Mouse (Mus musculus) CH12.LX (cell line): ENCODE measurements around the gene Psmg3. TPM values are rescaled to one million over a fixed set of nuclear protein-coding genes. Genes with fewer than 3 reads are reported as not detected.

Experiments
- DNase-seq: peaks from one replicate; pipeline ENCODE4 v3.0.0-alpha.2; 2013; ENCODE audit errors: extremely low read depth
- H3K27ac ChIP-seq: 2 replicates; pipeline ENCODE4 v1.5.1; 2012; ENCODE audit warnings: low read depth, mild to moderate bottlenecking, control low read depth, moderate library complexity; ENCODE audit not compliant: insufficient read depth
- H3K27me3 ChIP-seq: replicated peaks from 2 replicates; pipeline ENCODE3; 2012; ENCODE audit warnings: inconsistent platforms
- H3K36me3 ChIP-seq, 2 experiments: replicated peaks in 1 of 2; 2 replicates each; pipeline versions ENCODE3 to v1.6.1; 2012; ENCODE audit warnings: inconsistent platforms in 1 of 2, low read length in 1 of 2, mild to moderate bottlenecking in 1 of 2, mixed read lengths in 1 of 2, moderate library complexity in 1 of 2; ENCODE audit not compliant: control insufficient read depth in 1 of 2, insufficient read depth in 1 of 2
- H3K4me1 ChIP-seq, 2 experiments: 2 replicates each; pipeline ENCODE4 v1.6.1; 2012; ENCODE audit warnings: inconsistent platforms in 1 of 2, moderate library complexity in 1 of 2; ENCODE audit not compliant: insufficient read depth in 2 of 2, control insufficient read depth in 1 of 2
- H3K4me2 ChIP-seq: 2 replicates; pipeline ENCODE4 v1.6.1; 2012; ENCODE audit warnings: low read depth, mild to moderate bottlenecking, control low read depth; ENCODE audit not compliant: poor library complexity, insufficient read depth, severe bottlenecking
- H3K4me3 ChIP-seq, 3 experiments: fragments of 150-350 bp in 1 of 3; sonication (generic) in 1 of 3; replicated peaks in 1 of 3; 2 replicates each; pipeline versions ENCODE3 to v1.5.1; 2011 to 2012; ENCODE audit warnings: low read depth in 2 of 3, low read length in 2 of 3, mild to moderate bottlenecking in 2 of 3, moderate library complexity in 2 of 3, control low read depth in 1 of 3, improper control_type of control experiment in 1 of 3, inconsistent platforms in 1 of 3, mixed read lengths in 1 of 3; ENCODE audit not compliant: poor library complexity in 1 of 3
- H3K79me2 ChIP-seq: replicated peaks from 2 replicates; pipeline ENCODE4 v1.6.1; 2012; ENCODE audit warnings: mild to moderate bottlenecking, moderate library complexity; ENCODE audit not compliant: control insufficient read depth, poor library complexity, insufficient read depth, severe bottlenecking; ENCODE audit errors: extremely low read depth
- H3K9ac ChIP-seq: 2 replicates; pipeline ENCODE4 v1.6.1; 2012; ENCODE audit warnings: low read depth, mild to moderate bottlenecking, control low read depth, moderate library complexity; ENCODE audit not compliant: insufficient read depth
- H3K9me3 ChIP-seq: replicated peaks from 2 replicates; pipeline ENCODE3; 2012; ENCODE audit warnings: low read length, inconsistent platforms, mixed read lengths
- BHLHE40 ChIP-seq: IDR thresholded peaks from 2 replicates; pipeline ENCODE4 v1.6.1; 2011; ENCODE audit warnings: mild to moderate bottlenecking, low read depth, low read length, improper control_type of control experiment
- CHD1 ChIP-seq: IDR thresholded peaks from 2 replicates; pipeline ENCODE4 v1.6.1; 2012; ENCODE audit warnings: low read depth, low read length, improper control_type of control experiment, inconsistent platforms
- CHD2 ChIP-seq: IDR thresholded peaks from 2 replicates; pipeline ENCODE4 v1.6.1; 2011; ENCODE audit warnings: low read length, improper control_type of control experiment
- CTCF ChIP-seq, 2 experiments: IDR thresholded peaks in 1 of 2; conservative IDR thresholded peaks in 1 of 2; 2 replicates each; pipeline ENCODE4 v1.5.1; 2011 to 2012; ENCODE audit warnings: low read depth in 2 of 2, low read length in 2 of 2, improper control_type of control experiment in 1 of 2, inconsistent platforms in 1 of 2, mild to moderate bottlenecking in 1 of 2, moderate library complexity in 1 of 2
- ELF1 ChIP-seq: IDR thresholded peaks from 2 replicates; pipeline ENCODE4 v1.6.1; 2014; ENCODE audit warnings: low read depth, mild to moderate bottlenecking, inconsistent platforms, low read length, improper control_type of control experiment
- EP300 ChIP-seq: IDR thresholded peaks from 2 replicates; pipeline ENCODE4 v1.6.1; 2011; ENCODE audit warnings: low read length, improper control_type of control experiment
- ETS1 ChIP-seq: conservative IDR thresholded peaks from 2 replicates; pipeline ENCODE4 v1.6.1; 2012; ENCODE audit warnings: low read depth, mild to moderate bottlenecking, inconsistent platforms, low read length, improper control_type of control experiment, moderate library complexity
- HCFC1 ChIP-seq: IDR thresholded peaks from 2 replicates; pipeline ENCODE4 v1.6.1; 2012; ENCODE audit warnings: low read depth, mild to moderate bottlenecking, inconsistent platforms, low read length, improper control_type of control experiment
- IRF4 ChIP-seq: IDR thresholded peaks from 2 replicates; pipeline ENCODE4 v1.6.1; 2014; ENCODE audit warnings: low read depth, mild to moderate bottlenecking, inconsistent platforms, low read length, improper control_type of control experiment
- JUN ChIP-seq: IDR thresholded peaks from 2 replicates; pipeline ENCODE4 v1.6.1; 2011; ENCODE audit warnings: low read depth, mild to moderate bottlenecking, low read length, improper control_type of control experiment, moderate library complexity; ENCODE audit not compliant: insufficient read depth
- JUND ChIP-seq: conservative IDR thresholded peaks from 2 replicates; pipeline ENCODE4 v1.6.1; 2011; ENCODE audit warnings: low read depth, low read length, improper control_type of control experiment
- KAT2A ChIP-seq: IDR thresholded peaks from 2 replicates; pipeline ENCODE4 v1.6.1; 2012; ENCODE audit warnings: low read length, improper control_type of control experiment, inconsistent platforms; ENCODE audit not compliant: insufficient replicate concordance
- MAZ ChIP-seq: IDR thresholded peaks from 2 replicates; pipeline ENCODE4 v1.6.1; 2012; ENCODE audit warnings: low read depth, mild to moderate bottlenecking, inconsistent platforms, low read length, improper control_type of control experiment, moderate library complexity
- MXI1 ChIP-seq: IDR thresholded peaks from 2 replicates; pipeline ENCODE4 v1.6.1; 2011; ENCODE audit warnings: mild to moderate bottlenecking, low read depth, low read length, improper control_type of control experiment
- PAX5 ChIP-seq: IDR thresholded peaks from 2 replicates; pipeline ENCODE4 v1.6.1; 2012; ENCODE audit warnings: low read length, inconsistent platforms, mixed read lengths
- POLR2A ChIP-seq: IDR thresholded peaks from 2 replicates; pipeline ENCODE4 v1.6.1; 2011; ENCODE audit warnings: low read depth, mild to moderate bottlenecking, improper control_type of control experiment, low read length
- POLR2AphosphoS2 ChIP-seq: IDR thresholded peaks from 2 replicates; pipeline ENCODE4 v1.6.1; 2011; ENCODE audit warnings: low read depth, low read length, improper control_type of control experiment
- SIN3A ChIP-seq: IDR thresholded peaks from 2 replicates; pipeline ENCODE4 v1.6.1; 2012; ENCODE audit warnings: low read length, improper control_type of control experiment, inconsistent platforms
- TBP ChIP-seq: conservative IDR thresholded peaks from 2 replicates; pipeline ENCODE4 v1.6.1; 2011; ENCODE audit warnings: low read depth, low read length, improper control_type of control experiment
- ZKSCAN1 ChIP-seq: IDR thresholded peaks from 2 replicates; pipeline ENCODE4 v1.6.1; 2012; ENCODE audit warnings: low read depth, inconsistent platforms, low read length, improper control_type of control experiment, borderline replicate concordance
- dilution Hi-C: fragments of 300-500 bp; cut with MboI; formaldehyde crosslinking; loops from 2 replicates; pipeline ENCODE4 v1.14.3; 2020; ENCODE audit warnings: low sequenced_read_pairs; ENCODE audit not compliant: extremely low pct_unique_long_range_greater_than_20kb, extremely low pct_ligation_motif_present
- in situ Hi-C: fragments of 300-500 bp; cut with MboI; formaldehyde crosslinking; loops from 3 replicates; pipeline ENCODE4 v1.14.3; 2019; ENCODE audit warnings: low sequenced_read_pairs, low pct_ligation_motif_present, low pct_unique_long_range_greater_than_20kb, mixed read lengths
- polyA plus RNA-seq: library from polyadenylated mRNA; unstranded; fragments of >175 nt; gene quantifications from 2 replicates; pipeline ENCODE4 v1.2.1, GENCODE M21; 2012; ENCODE audit warnings: low read depth; ENCODE audit not compliant: insufficient read length
- total RNA-seq, 2 experiments: library from RNA; depleted of rRNA; stranded (reverse); fragments of 300-350 nt in 1 of 2; fragments of >200 nt in 1 of 2; gene quantifications; 2 replicates each; pipeline ENCODE4 v1.2.3; 2012 to 2014

The Psmg3 gene
- total and polyA plus RNA-seq, 3 experiments: 43.5 to 101 (median 57.3) TPM

- Histone ChIP-seq H3K4me3 (no peak overlapping the region), H3K27me3 (peaks cover 2% of the 10 kb centered on the region), H3K4me1 (no peaks in the 10 kb centered on the region), H3K27ac (no peak overlapping the region), H3K4me2 (no peak overlapping the region), H3K79me2 (no peaks in the 10 kb centered on the region), H3K36me3 (peaks cover 23 to 32% of the 10 kb centered on the region in 2 experiments), H3K9me3 (peaks cover 3% of the 10 kb centered on the region), H3K9ac (no peak overlapping the region)
- in situ Hi-C loops (no loop called here), dilution Hi-C loops (no loop called here)
- DNase-seq: no peak
- TF ChIP-seq ELF1 (no peak), POLR2A (no peak), TBP (no peak), MAZ (no peak), MXI1 (no peak), KAT2A (no peak), CHD1 (no peak), CTCF (conservative IDR thresholded peaks at IDR 0.05 in 1 of 2, IDR thresholded peaks at IDR 0.05 in 1 of 2; ENCODE audit: low read depth in 2 of 2, low read length in 2 of 2) (no peak), ZKSCAN1 (no peak), POLR2AphosphoS2 (no peak), HCFC1 (no peak), JUND (no peak), EP300 (no peak), ETS1 (no peak), SIN3A (no peak)
Measured at GRCm38 (mm10) chr5:139804573-139805111, 22.0 kb downstream of the Psmg3 start.

- no peaks in the 10 kb centered on the region for H3K4me1 ChIP-seq
- no peaks in the 10 kb centered on the region for H3K79me2 ChIP-seq
- no peak for TF ChIP-seq BHLHE40
- no peak for TF ChIP-seq JUN
- no peak for TF ChIP-seq CHD2
- no peak for TF ChIP-seq PAX5
- TF ChIP-seq IRF4: no peak
- TF ChIP-seq MAZ: no peak
- peaks cover 26 to 37% of the 10 kb centered on the region in 2 experiments for H3K36me3 ChIP-seq
- no peak overlapping the region for H3K4me2 ChIP-seq
- no peak for DNase-seq
- H3K9me3 ChIP-seq: no peaks in the 10 kb centered on the region
- no peak overlapping the region for H3K4me3 ChIP-seq
- H3K27me3 ChIP-seq: no peaks in the 10 kb centered on the region
- dilution Hi-C loops (no loop called here), in situ Hi-C loops (no loop called here)
- H3K9ac ChIP-seq: no peak overlapping the region
- no peak overlapping the region for H3K27ac ChIP-seq
Measured at GRCm38 (mm10) chr5:139804107-139804551, 22.6 kb downstream of the Psmg3 start.
